Mouse (Mus musculus) thymus, postnatal 36 days (tissue): ENCODE data around the gene Rnf208.

Source experiments
- DNase-seq, 2 experiments: peaks; one replicate each; pipeline ENCODE4 v3.0.0; 2022; ENCODE audit warnings: mixed read lengths in 2 of 2

Gene Rnf208

DNA sequence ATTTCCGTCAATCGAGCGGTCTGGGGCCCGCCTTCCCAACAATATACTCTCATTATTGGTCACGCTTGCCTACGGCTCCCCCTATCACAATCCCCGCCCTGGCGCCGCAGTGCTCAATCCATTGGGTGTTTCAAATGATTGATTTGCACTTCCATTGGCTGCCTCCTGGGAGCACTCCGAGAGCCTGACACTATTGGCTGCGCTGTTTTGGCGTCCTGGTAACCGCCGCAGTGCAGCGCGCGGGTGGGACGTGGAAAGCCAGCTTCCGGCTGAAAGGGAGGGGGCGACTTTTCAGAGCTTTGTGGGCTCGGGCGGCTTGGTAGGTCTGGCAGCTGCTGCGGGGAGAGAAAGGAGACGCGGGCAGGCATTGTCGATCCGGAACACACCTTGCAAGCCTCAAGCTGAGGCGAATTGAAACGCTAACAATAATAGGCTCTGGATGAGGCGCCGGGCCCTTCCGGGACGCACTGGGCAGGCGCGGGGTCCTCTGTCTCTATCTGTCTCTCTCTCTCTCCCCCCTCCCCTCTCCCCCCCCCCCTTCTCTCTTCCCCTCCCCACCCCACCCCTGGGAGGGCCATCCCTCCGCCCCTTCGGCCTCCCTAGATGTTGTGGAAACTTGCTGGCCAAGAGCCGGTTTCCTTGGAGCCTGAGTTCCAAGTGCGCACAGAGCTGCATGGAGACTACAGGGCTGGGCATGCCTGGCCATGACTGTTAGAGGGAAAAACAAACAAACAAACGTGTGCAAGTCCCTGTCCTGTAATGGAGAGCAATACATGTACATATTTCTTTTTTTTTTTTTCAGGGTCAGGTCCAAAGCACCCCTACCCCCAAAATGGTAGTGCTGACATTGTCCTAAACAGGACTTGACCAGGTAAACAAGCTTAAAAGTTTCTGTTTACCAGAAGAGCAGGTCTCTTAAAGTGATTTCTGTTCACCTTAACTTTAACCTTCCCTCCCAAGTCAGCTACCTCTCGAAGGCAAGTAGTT, 17.0 kb upstream of the Rnf208 start:
- DNase-seq = peak; percentile 96 to 99

DNA sequence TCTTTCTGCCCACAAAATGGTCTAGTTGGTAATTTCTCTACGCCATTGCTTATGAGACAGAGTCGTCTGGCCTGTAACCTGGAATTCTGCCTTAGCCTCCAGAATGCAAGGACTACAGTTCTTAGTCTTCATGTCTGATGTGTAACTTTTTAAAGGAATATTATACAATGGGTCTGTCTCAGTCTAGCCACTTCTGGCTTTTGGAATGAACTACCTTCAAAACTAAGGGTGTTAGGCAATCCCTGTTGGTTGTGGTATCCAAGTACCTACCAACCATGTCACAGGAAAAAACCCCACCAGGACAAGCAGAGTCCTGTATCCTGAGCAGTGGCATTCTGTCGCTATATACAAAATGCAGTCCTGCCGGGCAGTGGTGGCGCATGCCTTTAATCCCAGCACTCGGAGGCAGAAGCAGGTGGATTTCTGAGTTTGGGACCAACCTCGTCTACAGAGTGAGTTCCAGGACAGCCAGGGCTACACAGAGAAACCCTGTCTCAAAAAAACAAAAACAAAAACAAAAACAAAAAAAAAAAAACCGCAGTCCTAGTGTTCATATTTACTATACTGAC, 16.2 kb upstream of the Rnf208 start:
- no peak for DNase-seq

DNA sequence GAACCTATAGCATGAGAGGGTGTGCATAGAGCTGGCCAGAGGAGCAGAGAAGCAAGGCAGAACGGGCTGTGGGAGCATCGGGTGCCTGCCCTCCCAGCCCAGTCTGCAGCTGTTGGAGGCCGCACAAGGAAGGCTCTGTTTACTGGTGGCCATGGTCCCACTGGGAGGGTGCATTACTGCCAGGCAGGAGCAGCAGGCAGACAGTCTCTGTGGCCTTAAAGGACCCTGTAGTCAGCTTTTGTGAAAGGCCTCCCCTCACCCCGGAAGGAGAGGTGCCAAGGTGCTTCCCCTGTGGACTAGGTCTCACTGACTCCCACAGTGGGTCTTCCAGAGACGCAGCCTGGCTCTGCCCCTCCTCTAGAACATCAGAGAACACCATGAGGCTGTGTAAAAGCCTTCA, 15.2 kb upstream of the Rnf208 start:
- DNase-seq = no peak

DNA sequence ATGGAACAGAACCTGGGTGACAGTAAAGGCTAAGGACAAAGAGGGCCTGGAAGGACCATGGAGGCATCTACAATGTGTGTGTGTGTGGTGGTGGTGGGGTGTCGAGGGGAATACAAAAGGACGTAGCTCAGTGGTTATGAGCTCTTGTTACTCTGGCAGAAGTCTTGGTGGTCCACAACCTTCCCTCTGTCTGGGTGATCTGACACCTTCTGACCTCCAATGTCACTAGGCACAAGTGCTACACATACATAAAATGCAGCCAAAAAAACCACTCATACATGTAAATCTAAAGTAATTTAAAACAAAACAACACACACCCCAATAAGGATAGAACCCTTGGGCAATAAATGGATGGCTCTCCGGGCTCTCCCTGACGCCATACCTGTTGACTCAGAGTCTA, 14.6 kb upstream of the Rnf208 start:
- DNase-seq = no peak

GRCm38 (mm10) chr2:25228431-25228889, 13.6 kb upstream of the Rnf208 start:
- peak; percentile 83 to 85 for DNase-seq

GRCm38 (mm10) chr2:25228995-25229530, 13.0 kb upstream of the Rnf208 start:
- peak in 1 of 2 experiments; percentile 21 for DNase-seq

DNA sequence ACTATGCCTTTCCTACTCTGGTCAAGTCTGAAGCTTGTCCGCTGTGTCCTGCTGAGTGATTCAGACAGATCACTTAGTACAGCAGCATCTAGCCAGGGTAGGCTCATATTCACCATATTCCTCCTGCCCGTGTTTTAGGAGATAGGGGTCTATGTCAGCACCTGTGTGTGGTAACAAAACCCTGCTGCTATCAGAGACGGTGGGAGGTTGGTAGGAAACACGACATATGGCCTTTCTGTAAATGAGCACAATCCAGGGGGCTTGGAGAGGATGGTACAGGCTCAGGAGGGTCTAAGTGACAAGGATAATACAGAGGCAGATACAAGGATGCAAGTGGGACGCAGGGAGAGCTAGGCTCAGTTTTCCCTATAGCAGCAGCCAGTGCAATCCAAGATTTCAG, 12.5 kb upstream of the Rnf208 start:
- DNase-seq = no peak

DNA sequence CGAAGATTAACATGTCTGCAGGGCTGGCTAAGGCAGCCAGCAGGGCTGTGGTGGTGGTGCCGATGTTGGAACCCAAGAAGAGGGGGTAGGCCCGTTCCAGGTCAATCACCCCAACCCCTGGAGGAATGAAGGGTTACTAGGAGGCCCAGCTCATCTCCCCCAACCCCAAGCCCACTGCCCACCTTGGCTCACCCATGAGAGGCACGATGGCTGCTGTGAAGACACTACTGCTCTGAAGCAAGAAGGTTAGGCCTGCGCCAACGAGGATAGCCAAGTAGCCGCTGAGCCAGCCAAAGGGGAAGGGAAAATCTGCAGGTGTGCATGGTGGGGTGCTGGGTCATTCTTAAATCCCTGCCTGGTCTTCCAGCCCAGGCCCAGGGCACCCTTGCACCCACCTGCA, 11.5 kb upstream of the Rnf208 start:
- DNase-seq = no peak

GRCm38 (mm10) chr2:25231038-25231437, 11.0 kb upstream of the Rnf208 start:
- no peak for DNase-seq

- DNase-seq = no peak
These were observed 8.6 kb upstream of the Rnf208 start for GRCm38 (mm10) chr2:25233421-25233820.

DNA sequence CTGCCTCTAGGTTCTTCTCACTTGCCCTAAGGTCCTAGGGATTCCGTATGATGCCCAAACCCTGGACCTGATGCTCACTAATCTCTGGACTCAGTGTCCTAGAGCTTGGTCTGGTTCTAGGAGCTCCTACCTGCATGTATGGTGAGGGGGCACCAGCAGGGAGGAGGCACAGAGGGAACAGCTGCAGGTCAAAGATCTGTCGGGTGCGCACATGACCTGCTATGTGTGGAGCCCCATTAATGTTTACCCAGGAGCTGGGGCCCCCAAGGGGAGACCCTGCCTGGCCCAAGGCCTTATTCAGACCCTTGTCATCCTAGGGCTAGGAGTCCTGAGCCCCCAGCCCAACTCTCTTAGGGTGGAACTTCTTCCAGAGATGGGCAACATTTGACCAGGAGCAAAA, 8.0 kb upstream of the Rnf208 start, which contains the start of gene Slc34a3:
Slc34a3 (minus strand) TSS at position 315 of the 400 bp plus-strand sequence.
- no peak for DNase-seq

DNA sequence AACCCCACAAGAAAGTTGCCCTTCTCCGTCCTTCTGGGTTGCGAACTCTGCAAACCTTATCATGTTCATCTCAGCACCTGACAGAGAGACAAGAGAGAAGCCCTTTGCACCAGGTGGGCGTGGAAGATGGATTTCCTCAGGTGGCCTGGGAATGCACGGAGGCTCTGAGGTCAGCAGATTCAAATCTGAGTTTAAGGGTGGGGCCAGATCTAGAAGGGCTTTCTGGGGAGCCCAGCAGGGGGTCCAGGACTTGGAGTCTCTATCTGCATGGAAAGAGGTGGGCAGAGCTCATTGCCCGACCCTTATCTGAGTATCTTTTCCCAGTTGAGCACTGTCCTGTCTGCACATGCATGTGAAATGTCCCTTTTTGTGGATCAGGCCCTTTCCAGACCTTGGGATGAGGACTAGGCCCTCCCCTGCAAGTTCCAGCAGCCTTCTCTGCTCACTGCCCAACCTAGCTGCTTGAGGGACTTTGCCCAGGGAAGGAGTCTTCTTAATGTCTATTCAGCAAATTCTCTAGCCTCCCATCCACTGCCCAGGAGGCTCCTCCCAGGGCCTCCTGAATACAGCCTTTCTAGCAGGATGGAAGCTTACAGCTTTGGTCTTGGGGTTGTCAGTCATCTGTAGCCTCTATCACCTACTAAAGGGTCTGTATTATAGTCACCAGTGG, 7.4 kb upstream of the Rnf208 start:
- no peak for DNase-seq

GRCm38 (mm10) chr2:25236614-25237013, 5.4 kb upstream of the Rnf208 start, which contains the start of gene Rnf224:
Gene Rnf224, minus strand, starts transcription at chr2:25236787.
- DNase-seq = no peak

- no peak for DNase-seq
These were observed 4.5 kb upstream of the Rnf208 start for GRCm38 (mm10) chr2:25237522-25237921.

DNA sequence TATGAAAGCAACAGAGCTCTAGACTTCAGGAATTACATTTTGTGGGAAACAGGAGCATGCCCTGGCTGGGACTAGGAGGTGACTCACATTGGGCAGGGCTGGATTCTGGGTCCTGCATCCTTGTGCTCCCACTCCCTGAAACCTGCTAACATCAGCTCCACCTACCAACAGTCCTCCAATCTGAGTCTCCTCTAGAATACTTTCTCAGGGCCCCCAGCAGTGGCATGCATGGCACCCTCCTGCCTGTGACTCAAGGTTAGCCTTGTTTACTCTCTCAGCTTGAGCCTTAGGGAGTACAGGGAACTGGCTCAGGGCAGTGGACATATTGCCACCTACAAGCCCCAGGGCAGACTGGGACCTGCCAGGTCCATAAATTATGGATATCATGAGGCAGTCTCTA, 3.9 kb upstream of the Rnf208 start:
- DNase-seq = no peak

GRCm38 (mm10) chr2:25239766-25240165, 2.3 kb upstream of the Rnf208 start:
- no peak for DNase-seq

DNA sequence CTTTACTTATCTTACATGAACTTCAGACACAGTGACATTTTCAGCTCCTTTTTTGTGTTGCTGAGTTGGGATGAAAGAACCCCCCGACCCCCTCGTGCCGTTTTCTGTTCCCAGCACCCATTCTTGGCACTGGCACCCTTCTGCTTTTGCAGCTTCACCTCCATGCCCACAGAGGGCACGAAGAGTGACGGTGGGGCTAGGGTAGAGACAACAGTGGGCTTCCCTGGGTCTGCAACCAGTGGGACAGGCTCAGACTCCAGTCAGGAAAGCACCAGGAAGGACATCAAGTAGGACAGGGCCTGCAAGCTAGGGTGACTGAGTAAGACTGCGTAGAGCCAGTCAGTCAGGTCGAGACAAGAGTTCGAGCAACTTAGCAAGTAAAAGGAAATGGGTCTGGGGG, 1.7 kb upstream of the Rnf208 start:
- no peak for DNase-seq

- DNase-seq = peak; percentile 33 to 50
These were observed 1.2 kb upstream of the Rnf208 start for GRCm38 (mm10) chr2:25240723-25241437.

GRCm38 (mm10) chr2:25241438-25241775, 648 bp upstream of the Rnf208 start:
- no peak for DNase-seq

DNA sequence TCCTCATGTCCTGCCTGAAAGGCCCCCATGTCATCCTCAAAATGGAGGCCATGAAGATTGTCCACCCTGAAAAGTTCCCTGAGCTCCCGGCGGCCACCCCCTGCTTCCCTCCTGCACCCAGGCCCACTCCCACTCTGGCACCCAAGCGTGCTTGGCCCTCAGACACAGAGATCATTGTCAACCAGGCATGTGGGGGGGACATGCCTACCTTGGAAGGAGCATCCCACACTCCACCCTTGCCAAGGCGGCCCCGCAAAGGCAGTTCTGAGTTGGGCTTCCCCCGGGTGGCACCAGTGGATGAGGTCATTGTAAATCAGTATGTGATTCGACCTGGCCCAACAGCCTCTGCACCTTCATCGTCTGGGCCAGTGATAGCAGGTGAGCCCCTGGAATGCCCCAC, 1.3 kb downstream of the Rnf208 start:
- no peak for DNase-seq

GRCm38 (mm10) chr2:25244144-25244543, 2.1 kb downstream of the Rnf208 start:
- DNase-seq = no peak
